Mouse (Mus musculus) mouse embryonic stem cell (cell line): ENCODE data around the gene Cyp2c66.
"Not testable (repeated sequence)": the region's sequence is repeated elsewhere in the genome, so short reads cannot be mapped to it uniquely, and the experiment has no call there.

ENCODE experiments used
- in situ Hi-C, 2 experiments: fragments of 300-500 bp; cut with MboI; formaldehyde crosslinking; loops; 1 replicate in 1 of 2; 3 replicates in 1 of 2; pipeline ENCODE4 v1.14.3; 2019 to 2020; ENCODE audit warnings: low sequenced_read_pairs in 2 of 2, low pct_unique_long_range_greater_than_20kb in 1 of 2, mixed read lengths in 1 of 2; ENCODE audit not compliant: unreplicated experiment in 1 of 2

Gene Cyp2c66

DNA sequence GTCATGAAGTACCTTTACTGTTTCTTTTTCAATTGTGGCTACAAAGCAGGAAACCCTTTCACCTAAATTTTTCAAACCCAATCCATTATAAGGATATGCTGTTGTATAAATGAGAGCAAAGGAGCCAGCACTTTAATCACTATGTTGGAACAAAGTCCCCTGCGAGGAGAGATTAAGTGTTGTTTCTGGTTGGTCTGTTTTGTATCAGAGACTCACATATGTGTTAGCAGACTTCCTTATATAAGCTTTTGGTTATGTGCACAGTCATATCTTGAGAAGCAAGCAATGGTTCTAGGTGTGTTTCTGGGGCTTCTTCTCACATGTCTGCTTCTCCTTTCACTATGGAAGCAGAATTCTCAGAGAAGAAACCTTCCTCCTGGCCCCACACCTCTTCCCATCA lies at the start of gene Cyp2c66:
Cyp2c66 (plus strand) TSS at position 255 of the 400 bp plus-strand sequence.
- in situ Hi-C loops, result no loop called here

DNA sequence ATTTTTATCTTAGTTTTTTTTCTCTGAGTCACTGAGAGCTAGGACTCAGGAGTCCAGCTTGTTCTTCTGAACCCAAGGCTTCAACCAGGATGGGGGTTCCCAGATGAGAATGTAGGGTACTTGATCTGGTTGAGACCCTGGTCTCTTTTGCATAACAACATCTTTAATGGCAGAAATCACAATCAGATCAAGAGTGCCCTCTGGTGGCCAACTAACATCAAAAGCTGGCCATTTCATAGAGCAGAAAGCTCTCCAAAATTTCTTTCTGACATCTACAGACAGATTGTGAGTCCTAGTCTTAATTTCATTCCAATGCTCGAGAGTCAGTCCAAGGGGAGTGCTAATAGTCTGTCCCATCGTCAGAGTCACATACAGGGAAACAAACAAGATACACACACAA lies 14.9 kb upstream of the Cyp2c66 start:
- in situ Hi-C loops, result not testable (repeated sequence)

DNA sequence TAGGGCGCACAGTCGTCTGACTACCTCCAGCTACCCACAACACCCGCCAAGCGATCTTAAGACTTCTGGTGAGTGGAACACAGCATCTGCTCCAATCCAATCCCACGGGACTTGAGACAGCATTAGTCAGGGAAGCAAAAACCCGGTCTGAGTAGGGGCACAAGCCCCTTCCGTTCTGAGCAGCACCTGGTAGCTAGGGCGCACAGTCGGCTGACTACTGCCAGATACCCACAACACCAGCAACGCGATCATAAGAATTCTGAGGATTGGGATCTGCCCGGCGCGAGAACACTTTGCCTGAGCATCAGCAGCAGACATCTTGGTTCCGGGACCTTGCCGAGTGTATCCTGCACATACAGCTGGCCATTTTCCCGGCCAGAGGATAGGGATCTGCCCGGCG lies 43.1 kb downstream of the Cyp2c66 start:
- in situ Hi-C loops, result not testable (repeated sequence)
